Mouse (Mus musculus): Measurements from ENCODE around the gene Mpped1. TPM values are rescaled to one million over a fixed set of nuclear protein-coding genes. Genes with fewer than 3 reads are reported as not detected.

Gene Mpped1
- 0.05 TPM in 1 of 2 replicates, not detected in the other for polyA plus RNA-seq (2012; rRNA removed)

DNA sequence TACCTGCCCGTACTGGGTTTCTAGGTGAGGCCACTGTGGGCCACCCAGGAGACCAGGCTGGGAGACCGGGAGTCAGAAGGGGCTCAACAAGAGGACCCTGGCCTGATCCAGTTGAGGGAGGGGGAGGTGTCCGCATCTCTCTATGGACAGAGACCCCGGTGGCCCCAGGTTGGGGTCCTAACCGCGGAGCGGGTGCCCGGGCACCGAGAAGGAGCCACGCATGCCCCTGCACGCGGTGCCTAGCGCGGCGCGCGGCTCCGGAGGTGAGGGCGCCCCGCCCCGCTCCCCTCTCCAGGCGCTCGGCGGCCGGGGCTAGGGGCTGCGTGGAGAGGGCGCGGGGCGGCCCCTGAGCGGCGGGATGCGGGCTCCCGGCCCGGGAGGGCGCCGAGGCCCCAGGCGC is at the start of gene Mpped1:
Mpped1 (plus strand) TSS at position 81 of the 400 bp plus-strand sequence.

Other genes with a start within 250 kb of the Mpped1 start
- gene Tspo, start 215.9 kb upstream of the Mpped1 start, polyA plus RNA-seq (2012; rRNA removed): 81.7 and 102 TPM in 2 replicates
- 8.9 and 10.2 TPM in 2 replicates for gene Mcat, start 215.7 kb upstream of the Mpped1 start, polyA plus RNA-seq (2012; rRNA removed)
- gene Ttll12, start 184.3 kb upstream of the Mpped1 start, polyA plus RNA-seq (2012; rRNA removed): 24.1 and 28.9 TPM in 2 replicates
- gene Scube1, start 54.4 kb upstream of the Mpped1 start, polyA plus RNA-seq (2012; rRNA removed): 0.09 and 0.16 TPM in 2 replicates

All from liver, embryonic 14 days (tissue).